Comparison of ENCODE assay signal across 24 mouse cellular contexts in genomic region chr17:55320959-55321358, GRCm38 (mm10).
DNase-seq lines count a peak whose midpoint lies in the region; ATAC-seq and TF ChIP-seq lines count a peak whose summit lies in the region.
"Had no signal": no experiment of that assay in that cellular context is flagged by ENCODE, and none has a peak within 500 bp of the region (broad histone marks: within the 10 kb centered on the region; RNA-seq: fewer than 3 reads in every experiment).

No protein-coding gene starts in this region.

- peak; percentile 46; the same call in 1 of the 2 replicates for ATAC-seq in kidney, embryonic 14.5 days (ENCODE audit: low FRiP score, low TSS enrichment)
- peak; percentile 59; the same call in 1 of the 2 replicates for ATAC-seq in kidney, embryonic 16.5 days (ENCODE audit: low FRiP score, low TSS enrichment)
- no peak for ATAC-seq in midbrain, postnatal 0 days (ENCODE audit: low FRiP score)
- ATAC-seq in midbrain, embryonic 16.5 days: no peak
- ATAC-seq: activated CD4-positive, CD25-positive, alpha-beta regulatory T cell, adult 4 months; CD4-positive, CD25-positive, alpha-beta regulatory T cell, adult 4 months; forebrain, embryonic 13.5 days; forebrain, embryonic 15.5 days; Patski had no signal

- DNase-seq in kidney, adult 18-20 months: no peak
- no peak for DNase-seq in kidney, postnatal 36 days
- DNase-seq in midbrain, postnatal 0 days (ENCODE audit: low spot score): peak; percentile 3
- DNase-seq: adrenal gland, adult 8-10 months; adrenal gland, postnatal 14 days; adrenal gland, postnatal 36 days; B cell, adult 2 months; cerebellum, adult 11-12 months; cerebellum, adult 2 months; cerebellum, adult 9-10 months; cerebellum, postnatal 10 days; cerebellum, postnatal 25 days had no signal

- no peaks in the 10 kb centered on the region for H3K9me3 ChIP-seq in kidney, embryonic 14.5 days (ENCODE audit: control insufficient read depth, low read length)
- H3K9me3 ChIP-seq in kidney, embryonic 16.5 days (ENCODE audit: low read length): no peaks in the 10 kb centered on the region
- H3K9me3 ChIP-seq in midbrain, postnatal 0 days (ENCODE audit: low read length): no peaks in the 10 kb centered on the region
- H3K9me3 ChIP-seq in midbrain, embryonic 16.5 days (replicated peaks; ENCODE audit: control insufficient read depth, low read length, poor library complexity, severe bottlenecking): no peaks in the 10 kb centered on the region
- H3K9me3 ChIP-seq: embryonic facial prominence, embryonic 10.5 days; embryonic facial prominence, embryonic 12.5 days; forebrain, embryonic 13.5 days; forebrain, embryonic 15.5 days had no signal

- no peak overlapping the region for H3K4me2 ChIP-seq in kidney, embryonic 14.5 days (replicated peaks; ENCODE audit: low read depth, low read length)
- H3K4me2 ChIP-seq in kidney, embryonic 16.5 days (replicated peaks; ENCODE audit: low read depth, low read length): no peak overlapping the region
- H3K4me2 ChIP-seq in midbrain, postnatal 0 days (ENCODE audit: low read depth, low read length, poor library complexity, severe bottlenecking): no peak overlapping the region
- H3K4me2 ChIP-seq in midbrain, embryonic 16.5 days (ENCODE audit: low read length): no peak overlapping the region
- H3K4me2 ChIP-seq: embryonic facial prominence, embryonic 12.5 days; forebrain, embryonic 13.5 days; forebrain, embryonic 15.5 days had no signal

- no peak overlapping the region for H3K4me3 ChIP-seq in kidney, embryonic 14.5 days (ENCODE audit: low read length)
- no peak overlapping the region for H3K4me3 ChIP-seq in kidney, embryonic 16.5 days (ENCODE audit: low read length)
- no peak overlapping the region for H3K4me3 ChIP-seq in midbrain, postnatal 0 days (ENCODE audit: low read depth, low read length)
- no peak overlapping the region for H3K4me3 ChIP-seq in midbrain, embryonic 16.5 days (ENCODE audit: low read depth, low read length)
- H3K4me3 ChIP-seq: embryonic facial prominence, embryonic 10.5 days; embryonic facial prominence, embryonic 12.5 days; forebrain, embryonic 13.5 days; forebrain, embryonic 15.5 days had no signal

- no peaks in the 10 kb centered on the region for H3K27me3 ChIP-seq in kidney, embryonic 14.5 days (ENCODE audit: control insufficient read depth, insufficient read depth, low read length)
- H3K27me3 ChIP-seq in kidney, embryonic 16.5 days (ENCODE audit: insufficient read depth, low read length): no peaks in the 10 kb centered on the region
- H3K27me3 ChIP-seq in midbrain, postnatal 0 days (ENCODE audit: insufficient read depth, low read length): no peaks in the 10 kb centered on the region
- H3K27me3 ChIP-seq in midbrain, embryonic 16.5 days (ENCODE audit: control insufficient read depth, insufficient read depth, low read depth, low read length): no peaks in the 10 kb centered on the region
- H3K27me3 ChIP-seq: CH12.LX; embryonic facial prominence, embryonic 12.5 days; forebrain, embryonic 13.5 days; forebrain, embryonic 15.5 days; Patski had no signal

- H3K4me1 ChIP-seq in kidney, embryonic 14.5 days (ENCODE audit: control insufficient read depth, insufficient read depth, low read length): no peaks in the 10 kb centered on the region
- no peaks in the 10 kb centered on the region for H3K4me1 ChIP-seq in kidney, embryonic 16.5 days (ENCODE audit: insufficient read depth, low read length)
- no peaks in the 10 kb centered on the region for H3K4me1 ChIP-seq in midbrain, postnatal 0 days (ENCODE audit: insufficient read depth, low read length)
- H3K4me1 ChIP-seq in midbrain, embryonic 16.5 days (ENCODE audit: control insufficient read depth, insufficient read depth, low read length): no peaks in the 10 kb centered on the region
- H3K4me1 ChIP-seq: embryonic facial prominence, embryonic 10.5 days; embryonic facial prominence, embryonic 12.5 days; forebrain, embryonic 13.5 days; forebrain, embryonic 15.5 days had no signal

- TF ChIP-seq CTCF in midbrain, postnatal 0 days (IDR thresholded peaks at IDR 0.05): no peak

- 65% methylated on average over 1 of the region's 1 CpGs for WGBS in kidney, embryonic 14.5 days
- 79% methylated on average over 1 of the region's 1 CpGs for WGBS in kidney, embryonic 16.5 days
- 89% methylated on average over 1 of the region's 1 CpGs for WGBS in midbrain, postnatal 0 days
- 97% methylated on average over 1 of the region's 1 CpGs for WGBS in midbrain, embryonic 16.5 days

- H3K36me3 ChIP-seq in kidney, embryonic 14.5 days (ENCODE audit: control insufficient read depth, insufficient read depth, low read length): no peaks in the 10 kb centered on the region
- no peaks in the 10 kb centered on the region for H3K36me3 ChIP-seq in kidney, embryonic 16.5 days (ENCODE audit: insufficient read depth, low read length)
- H3K36me3 ChIP-seq in midbrain, postnatal 0 days (ENCODE audit: insufficient read depth, low read length): no peaks in the 10 kb centered on the region
- no peaks in the 10 kb centered on the region for H3K36me3 ChIP-seq in midbrain, embryonic 16.5 days (ENCODE audit: control insufficient read depth, insufficient read depth, low read length)
- H3K36me3 ChIP-seq: embryonic facial prominence, embryonic 10.5 days; embryonic facial prominence, embryonic 12.5 days; forebrain, embryonic 15.5 days; G1E had no signal

- no peak overlapping the region for H3K27ac ChIP-seq in kidney, embryonic 14.5 days (ENCODE audit: low read depth, low read length)
- no peak overlapping the region for H3K27ac ChIP-seq in kidney, embryonic 16.5 days (ENCODE audit: low read length)
- no peak overlapping the region for H3K27ac ChIP-seq in midbrain, postnatal 0 days (ENCODE audit: low read depth, low read length)
- no peak overlapping the region for H3K27ac ChIP-seq in midbrain, embryonic 16.5 days (ENCODE audit: low read length)
- H3K27ac ChIP-seq: embryonic facial prominence, embryonic 10.5 days; embryonic facial prominence, embryonic 12.5 days; forebrain, embryonic 13.5 days; forebrain, embryonic 15.5 days had no signal

- H3K9ac ChIP-seq in kidney, embryonic 14.5 days (ENCODE audit: low read depth, low read length): no peak overlapping the region
- no peak overlapping the region for H3K9ac ChIP-seq in kidney, embryonic 16.5 days (replicated peaks; ENCODE audit: low read length)
- no peak overlapping the region for H3K9ac ChIP-seq in midbrain, postnatal 0 days (replicated peaks; ENCODE audit: low read length, poor library complexity, severe bottlenecking)
- no peak overlapping the region for H3K9ac ChIP-seq in midbrain, embryonic 16.5 days (ENCODE audit: low read depth, low read length)
- H3K9ac ChIP-seq: embryonic facial prominence, embryonic 12.5 days; forebrain, embryonic 13.5 days; forebrain, embryonic 15.5 days had no signal

Comparison
In these comparisons a context has a peak if more than half of its experiments do, and no peak if none do; other contexts are left out.
1. ATAC-seq: peak in kidney, embryonic 14.5 days (single experiment) and kidney, embryonic 16.5 days (single experiment); none in midbrain, postnatal 0 days (single experiment) and midbrain, embryonic 16.5 days (single experiment).